Mouse (Mus musculus) thymus, postnatal 25 days (tissue): ENCODE data around the gene Olfr657.
A peak's percentile ranks its signal among the peaks of the same experiment; 100 is the strongest.

Source experiments
- DNase-seq: peaks from one replicate; pipeline ENCODE4 v3.0.0; 2022

Gene Olfr657

GRCm38 (mm10) chr7:104624494-104624893 is at the start of gene Olfr657:
TSS of gene Olfr657 (plus strand) at chr7:104624794.
- no peak for DNase-seq

- DNase-seq = no peak
These were observed 47.6 kb upstream of the Olfr657 start, which contains the start of gene Olfr653 for GRCm38 (mm10) chr7:104577014-104577413. TSS of gene Olfr653 (plus strand) at chr7:104577314.

GRCm38 (mm10) chr7:104580846-104581245 is 43.7 kb upstream of the Olfr657 start:
- DNase-seq = no peak

- no peak for DNase-seq
These were observed 43.2 kb upstream of the Olfr657 start for GRCm38 (mm10) chr7:104581429-104581828.

- no peak for DNase-seq
These were observed 37.9 kb upstream of the Olfr657 start, which contains the start of gene Olfr654 for GRCm38 (mm10) chr7:104586725-104587124. TSS of gene Olfr654 (plus strand) at chr7:104587025.

GRCm38 (mm10) chr7:104588274-104588673 is 36.3 kb upstream of the Olfr657 start:
- no peak for DNase-seq

- no peak for DNase-seq
These were observed 22.9 kb upstream of the Olfr657 start, which contains the start of gene Olfr655 for GRCm38 (mm10) chr7:104601679-104602078. TSS of gene Olfr655 (minus strand) at chr7:104601779.

GRCm38 (mm10) chr7:104603173-104603572 is 21.4 kb upstream of the Olfr657 start:
- peak; percentile 63 for DNase-seq

- no peak for DNase-seq
These were observed 19.9 kb upstream of the Olfr657 start for GRCm38 (mm10) chr7:104604727-104605126.

- no peak for DNase-seq
These were observed 10.9 kb upstream of the Olfr657 start, which contains the start of gene Olfr656 for GRCm38 (mm10) chr7:104613655-104614054. TSS of gene Olfr656 (plus strand) at chr7:104613955.

- peak; percentile 19 for DNase-seq
These were observed 22.4 kb downstream of the Olfr657 start, which contains the start of gene Olfr658 for GRCm38 (mm10) chr7:104646841-104647482. TSS of gene Olfr658 (minus strand) at chr7:104647305.

GRCm38 (mm10) chr7:104666453-104666852 is 41.9 kb downstream of the Olfr657 start, which contains the start of gene Olfr659:
TSS of gene Olfr659 (plus strand) at chr7:104666753.
- DNase-seq = no peak

- no peak for DNase-seq
These were observed 61.6 kb downstream of the Olfr657 start, which contains the start of gene Olfr661 for GRCm38 (mm10) chr7:104686201-104686600. TSS of gene Olfr661 (plus strand) at chr7:104686501.
